Mouse (Mus musculus): ENCODE measurements around the gene Ccdc107. TPM values are rescaled to one million over a fixed set of nuclear protein-coding genes. Genes with fewer than 3 reads are reported as not detected.
"Not testable (repeated sequence)": the region's sequence is repeated elsewhere in the genome, so short reads cannot be mapped to it uniquely, and the experiment has no call there.

Gene Ccdc107
- total RNA-seq, 1 experiment from 2014 or later = 50.5 TPM

DNA sequence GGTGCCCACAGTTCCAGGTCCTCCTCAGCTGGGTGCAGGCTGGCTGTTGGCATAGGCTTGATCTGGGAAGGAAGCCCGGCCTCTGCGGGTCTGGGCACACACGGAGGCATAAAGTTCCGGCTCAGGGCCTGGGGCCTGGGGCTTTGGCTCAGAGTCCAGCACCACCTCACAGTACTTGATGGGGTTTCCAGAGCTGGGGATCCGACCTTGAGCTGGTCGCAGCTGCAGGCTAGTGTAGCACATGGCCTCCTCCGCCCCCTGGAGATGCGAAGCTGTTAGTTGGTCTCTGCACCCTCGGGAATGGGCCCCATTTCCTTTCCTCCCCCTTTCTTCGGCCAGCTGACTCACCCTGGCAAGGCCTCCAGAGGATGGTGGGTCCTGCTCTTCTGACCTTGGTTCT is 10.1 kb upstream of the Ccdc107 start:
- no peak for ATAC-seq (replicated peaks; ENCODE audit: low read depth, poor library complexity, severe bottlenecking)

DNA sequence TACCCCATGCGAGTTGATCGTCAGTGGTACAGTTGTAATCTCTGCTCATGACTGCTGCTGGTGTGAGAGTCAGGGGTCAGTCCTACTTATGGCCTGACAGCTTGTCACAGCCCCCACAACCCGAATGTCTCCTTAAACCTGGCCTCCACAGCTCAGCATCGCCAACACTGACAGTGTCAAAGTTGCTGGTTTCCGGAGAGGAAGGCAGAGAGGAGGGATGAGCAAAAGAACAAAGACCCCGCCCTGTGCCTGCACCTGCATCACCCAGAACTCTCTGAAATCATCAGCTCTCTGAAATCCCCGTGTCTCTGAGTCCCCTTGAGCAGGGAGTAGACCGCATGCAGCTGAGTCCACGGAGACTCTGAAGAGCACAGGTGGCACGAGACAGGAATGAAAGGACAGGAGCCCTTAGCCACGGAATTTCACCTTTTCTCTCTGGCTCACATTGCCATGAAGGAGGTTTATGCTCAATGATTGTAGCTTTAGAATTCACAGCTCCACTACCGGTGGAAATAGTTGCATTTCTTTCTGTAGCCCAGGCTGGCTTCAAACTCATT is 9.1 kb upstream of the Ccdc107 start, which contains the start of gene Sit1:
Gene Sit1 (minus strand): TSS at position 200 of the 557 bp plus-strand sequence.
- ATAC-seq (replicated peaks; ENCODE audit: low read depth, poor library complexity, severe bottlenecking) = no peak

DNA sequence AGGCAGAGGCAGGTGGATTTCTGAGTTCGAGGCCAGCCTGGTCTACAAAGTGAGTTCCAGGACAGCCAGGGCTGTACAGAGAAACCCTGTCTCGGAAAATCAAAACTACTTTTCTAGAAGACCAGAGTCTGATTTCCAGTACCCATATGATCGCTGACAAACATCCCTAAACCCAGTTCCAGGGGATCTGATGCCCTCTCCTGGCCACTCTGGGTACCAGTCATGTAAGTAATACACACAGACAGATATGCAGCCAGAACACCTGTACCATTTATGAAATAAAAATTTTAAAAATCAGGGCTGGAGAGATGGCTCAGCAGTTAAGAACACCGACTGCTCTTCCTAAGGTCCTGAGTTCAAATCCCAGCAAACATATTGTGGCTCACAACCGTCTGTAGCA is 7.0 kb upstream of the Ccdc107 start:
- ATAC-seq (replicated peaks; ENCODE audit: low read depth, poor library complexity, severe bottlenecking) = not testable (repeated sequence)

DNA sequence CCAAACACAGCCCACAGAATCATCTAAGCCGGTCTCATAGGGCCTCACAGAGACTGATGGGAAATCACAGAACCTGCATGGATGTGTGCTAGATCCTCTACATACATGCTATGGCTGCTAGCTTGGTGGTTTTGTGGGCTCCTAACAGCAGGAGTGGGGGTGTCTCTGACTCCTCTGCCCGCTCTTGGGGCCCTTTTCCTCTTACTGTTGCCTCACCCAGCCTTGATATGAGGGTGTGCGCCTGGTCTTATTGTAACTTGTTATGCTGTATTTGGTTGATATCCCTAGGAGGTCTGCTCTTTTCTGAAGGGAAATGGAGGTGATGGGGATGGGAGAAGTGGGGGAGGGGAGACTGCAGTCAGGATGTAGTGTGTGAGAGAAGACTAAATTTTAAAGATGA is 3.1 kb upstream of the Ccdc107 start:
- no peak for ATAC-seq (replicated peaks; ENCODE audit: low read depth, poor library complexity, severe bottlenecking)

DNA sequence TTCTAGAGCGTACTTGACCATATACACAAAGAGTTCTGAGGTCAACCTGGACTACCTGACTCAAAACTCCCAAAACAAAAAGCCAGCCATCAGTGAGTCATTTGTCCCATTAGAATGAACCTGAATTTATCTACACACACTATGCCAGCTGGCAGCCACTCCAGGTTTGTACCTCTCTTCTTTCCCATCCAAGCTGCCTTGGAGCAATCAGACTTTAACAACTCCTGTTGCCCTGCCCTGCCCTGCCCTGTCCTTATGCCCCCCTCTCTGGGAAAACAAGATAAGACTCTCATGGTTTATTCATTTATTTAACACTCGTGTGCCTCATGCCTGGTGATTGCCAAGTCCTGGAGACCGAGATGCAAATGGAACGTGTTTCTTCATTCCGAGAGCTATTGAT is 1.9 kb upstream of the Ccdc107 start:
- no peak for ATAC-seq (replicated peaks; ENCODE audit: low read depth, poor library complexity, severe bottlenecking)

DNA sequence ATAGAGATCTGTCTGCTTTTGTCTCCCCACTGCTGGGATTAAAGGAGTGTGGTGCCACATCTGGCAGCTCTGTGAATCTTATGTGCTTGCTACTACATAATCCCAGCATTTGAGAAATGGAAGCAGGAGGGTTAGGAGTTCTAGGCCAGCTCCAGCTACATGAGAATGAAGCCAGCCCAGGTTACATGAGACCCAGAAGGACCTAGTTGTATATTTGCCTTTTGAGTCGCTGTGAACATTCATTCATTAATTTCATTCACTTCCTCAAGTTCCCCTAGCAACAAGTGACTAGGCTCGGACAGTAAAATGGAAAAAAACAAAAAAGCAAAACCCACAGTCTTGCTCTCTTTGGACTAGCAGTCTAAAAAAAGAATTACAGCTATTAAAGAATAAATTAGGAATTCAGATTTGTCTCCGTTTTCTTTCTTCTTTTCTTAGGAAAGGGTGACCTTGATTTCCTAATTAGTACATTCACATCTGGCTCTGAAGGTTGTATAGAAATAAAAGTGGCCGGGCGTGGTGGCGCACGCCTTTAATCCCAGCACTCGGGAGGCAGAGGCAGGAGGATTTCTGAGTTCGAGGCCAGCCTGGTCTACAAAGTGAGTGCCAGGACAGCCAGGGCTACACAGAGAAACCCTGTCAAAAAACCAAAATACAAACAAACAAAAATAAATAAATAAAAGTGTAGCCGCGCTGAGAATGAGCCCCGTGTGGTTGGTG is 439 bp upstream of the Ccdc107 start:
- no peak for ATAC-seq (replicated peaks; ENCODE audit: low read depth, poor library complexity, severe bottlenecking)

DNA sequence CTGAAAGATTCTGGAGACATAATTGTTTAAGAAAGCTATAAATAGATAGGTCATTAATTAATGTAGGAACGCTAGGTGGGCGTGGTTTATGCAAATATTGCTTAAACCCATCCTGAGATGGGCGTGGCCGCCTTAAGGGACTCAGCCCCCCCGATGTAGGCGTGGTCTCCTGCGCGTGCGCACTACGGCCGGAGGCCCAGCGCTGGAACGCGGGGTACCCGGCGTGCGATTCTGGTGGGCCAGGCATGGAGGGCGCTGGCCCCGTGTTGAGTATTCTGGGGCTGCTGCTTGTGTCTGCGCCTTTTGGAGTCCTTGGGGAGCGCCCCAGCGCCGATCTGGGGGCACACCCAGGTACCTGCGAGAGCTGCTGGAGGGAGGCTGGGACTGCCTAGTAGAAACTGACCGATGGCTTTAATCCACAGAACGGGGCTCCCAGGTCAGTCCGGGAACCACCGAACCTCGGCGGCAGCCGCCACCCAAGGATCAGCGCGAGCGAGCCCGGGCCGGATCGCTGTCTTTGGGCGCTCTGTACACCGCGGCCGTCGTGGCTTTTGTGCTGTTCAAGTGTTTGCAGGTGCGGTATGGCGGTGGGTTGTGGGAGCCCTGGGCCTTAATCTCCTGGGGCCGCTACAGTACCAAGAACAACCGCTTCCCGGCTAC is 616 bp downstream of the Ccdc107 start:
- peak; percentile 77 for ATAC-seq (replicated peaks; ENCODE audit: low read depth, poor library complexity, severe bottlenecking)

DNA sequence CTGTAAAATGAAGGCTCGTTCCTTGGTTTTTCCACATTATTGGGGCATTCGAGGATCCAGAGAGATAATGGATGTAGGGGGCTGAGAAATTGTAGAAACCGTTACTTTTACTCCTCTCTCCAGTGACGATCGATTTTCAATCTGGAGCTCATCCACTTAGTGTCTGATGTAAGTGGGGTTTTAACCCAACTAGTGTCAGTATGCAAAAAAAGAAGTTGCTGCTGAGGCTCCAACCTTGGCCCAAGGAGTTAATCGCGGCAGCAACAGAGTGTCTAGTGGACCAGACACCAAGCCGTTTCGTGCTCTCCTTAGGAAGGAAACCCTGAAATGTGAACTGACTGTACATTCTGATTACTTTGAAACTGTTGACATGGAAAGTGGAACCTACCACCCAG is 1.1 kb downstream of the Ccdc107 start:
- ATAC-seq (replicated peaks; ENCODE audit: low read depth, poor library complexity, severe bottlenecking) = no peak

DNA sequence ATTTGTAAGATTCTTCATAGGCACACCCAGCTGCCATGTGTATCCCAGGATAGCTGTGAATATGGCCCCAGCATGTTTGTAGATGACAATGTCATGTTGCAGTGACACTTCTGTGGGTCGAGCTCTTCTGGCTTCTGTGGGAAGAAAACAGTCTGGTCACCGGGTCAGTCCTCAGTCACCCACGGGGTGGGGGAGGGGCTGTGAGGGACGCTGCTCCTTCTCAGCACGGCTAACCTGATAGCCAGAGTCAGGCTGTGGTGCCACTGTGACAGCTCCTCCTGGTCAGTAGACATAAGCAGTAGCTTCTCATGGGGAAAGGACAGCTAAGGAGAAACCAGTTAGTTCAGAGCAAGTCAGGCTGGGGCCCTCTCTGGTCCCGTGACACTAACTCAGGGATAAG is 3.9 kb downstream of the Ccdc107 start:
- ATAC-seq (replicated peaks; ENCODE audit: low read depth, poor library complexity, severe bottlenecking) = no peak

DNA sequence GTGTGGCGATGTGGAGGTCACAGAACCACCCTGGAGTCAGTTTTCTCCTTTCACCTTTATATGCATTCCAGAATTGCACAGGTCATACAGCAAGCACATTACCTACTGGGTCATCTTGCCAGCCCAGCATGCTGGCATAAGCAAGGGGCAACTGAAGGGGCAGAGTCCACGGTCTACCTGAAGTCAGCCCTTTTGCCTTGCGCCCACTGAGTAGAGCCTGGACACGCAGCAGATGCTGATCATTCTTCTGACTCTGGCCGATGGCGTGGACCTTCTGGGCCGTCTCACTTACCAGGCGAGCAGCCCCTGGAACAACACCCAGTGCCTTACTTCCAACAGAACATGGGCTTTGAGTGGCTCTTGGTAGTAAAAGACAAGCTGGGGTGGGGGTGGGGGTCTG is 4.7 kb downstream of the Ccdc107 start:
- no peak for ATAC-seq (replicated peaks; ENCODE audit: low read depth, poor library complexity, severe bottlenecking)

DNA sequence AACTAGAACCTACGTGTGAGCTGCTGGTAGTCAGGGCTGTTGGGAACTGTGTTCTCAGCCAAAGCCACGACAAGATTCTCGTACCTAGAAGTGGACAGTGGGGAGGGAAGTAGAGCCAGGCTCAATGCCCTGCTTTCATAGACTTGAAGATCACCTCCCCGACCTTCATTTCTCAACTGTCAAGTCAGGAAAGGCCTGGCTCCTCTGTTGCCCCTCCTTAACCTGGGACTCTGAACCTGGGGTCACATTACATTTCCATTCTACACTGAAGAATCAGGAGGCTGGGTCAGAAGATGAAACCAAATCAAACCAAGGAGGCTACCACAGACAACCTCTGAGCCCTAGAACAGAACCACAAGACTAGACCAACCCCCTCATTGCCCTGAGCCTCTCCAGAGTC is 5.2 kb downstream of the Ccdc107 start:
- ATAC-seq (replicated peaks; ENCODE audit: low read depth, poor library complexity, severe bottlenecking) = no peak

DNA sequence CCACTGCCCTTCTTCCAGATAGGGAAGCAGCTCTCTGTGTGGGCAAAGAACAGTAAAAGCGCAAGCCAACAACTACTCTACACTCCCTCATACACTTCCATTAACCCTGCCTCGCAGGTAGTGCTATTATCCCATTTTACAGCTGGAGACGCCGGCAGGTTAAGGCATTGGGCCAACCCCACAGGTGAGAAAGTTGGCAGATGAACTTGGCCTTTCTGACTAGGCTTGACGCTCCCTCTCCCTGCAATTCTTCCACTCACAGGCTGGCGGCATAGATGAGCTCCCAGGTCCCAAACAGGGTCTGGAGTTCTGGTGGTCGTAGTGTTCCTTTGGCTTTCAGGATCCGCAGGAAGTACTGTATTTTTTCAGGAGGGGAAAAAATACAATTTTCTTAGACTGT is 6.3 kb downstream of the Ccdc107 start:
- ATAC-seq (replicated peaks; ENCODE audit: low read depth, poor library complexity, severe bottlenecking) = peak; percentile 59

DNA sequence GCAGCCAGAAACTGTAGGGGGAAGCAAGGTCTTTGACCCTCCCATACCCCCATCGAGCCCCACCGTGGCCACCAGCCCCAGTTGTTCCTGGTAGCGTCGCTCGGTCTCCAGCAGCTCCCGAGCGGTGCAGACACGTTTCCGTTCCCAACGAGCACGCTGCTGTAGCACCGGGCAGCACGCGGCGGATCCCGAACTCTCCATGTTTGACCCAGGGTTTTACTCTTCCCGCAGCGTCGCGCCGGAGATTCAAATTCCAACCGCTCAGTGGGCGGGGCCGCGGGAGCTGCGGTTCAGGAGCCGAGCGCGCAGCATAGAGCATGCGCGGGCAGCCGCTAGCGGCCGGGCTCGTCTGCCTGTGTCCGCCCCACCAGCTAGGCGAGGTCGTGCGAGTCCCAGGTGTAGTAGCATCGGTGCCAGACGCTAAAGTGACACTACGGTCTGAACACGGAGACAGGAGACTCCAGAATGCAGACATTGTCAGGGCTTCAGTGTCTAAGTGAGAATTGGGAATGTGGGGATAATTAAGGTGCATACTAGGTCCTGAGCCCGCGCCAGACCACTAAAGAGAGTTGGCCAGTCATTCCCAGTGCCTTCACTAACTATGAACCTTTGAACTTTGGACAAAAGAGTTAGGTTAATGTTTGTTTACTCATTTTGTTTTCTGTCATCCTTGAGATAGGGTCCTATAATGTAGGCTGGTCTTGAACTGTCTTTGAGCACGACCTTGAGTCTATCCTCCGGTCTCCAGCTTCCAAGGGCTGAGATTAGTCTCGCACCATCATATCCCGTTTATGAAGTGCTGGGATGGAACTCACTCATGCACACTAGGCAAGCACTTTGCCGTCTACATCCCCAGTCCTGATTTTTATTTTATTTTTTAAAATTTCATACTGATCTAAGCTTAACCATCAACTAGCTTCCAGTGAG is 7.0 kb downstream of the Ccdc107 start, which contains the start of gene Arhgef39:
Gene Arhgef39 (minus strand): TSS at position 289 of the 927 bp plus-strand sequence.
- ATAC-seq (replicated peaks; ENCODE audit: low read depth, poor library complexity, severe bottlenecking) = peak; percentile 67

DNA sequence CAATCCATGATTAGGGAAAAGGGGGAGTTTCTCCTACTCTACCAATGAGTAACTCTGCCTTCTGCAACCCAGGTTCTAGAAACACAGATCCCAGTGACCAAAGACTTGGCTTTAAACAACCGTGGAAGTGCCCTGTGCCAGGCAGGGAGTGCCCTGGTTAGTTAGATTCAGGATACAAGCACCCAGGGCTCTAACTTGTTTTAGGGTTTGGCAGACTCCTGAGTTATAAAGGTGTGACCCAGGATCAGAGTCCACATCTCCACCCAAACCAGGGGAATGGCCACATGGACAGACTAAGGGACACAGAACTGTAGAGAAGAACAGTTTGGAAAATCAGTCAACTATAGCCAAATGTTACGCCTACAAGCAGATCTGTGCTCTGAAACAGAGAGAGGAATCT is 10.3 kb downstream of the Ccdc107 start:
- no peak for ATAC-seq (replicated peaks; ENCODE audit: low read depth, poor library complexity, severe bottlenecking)

DNA sequence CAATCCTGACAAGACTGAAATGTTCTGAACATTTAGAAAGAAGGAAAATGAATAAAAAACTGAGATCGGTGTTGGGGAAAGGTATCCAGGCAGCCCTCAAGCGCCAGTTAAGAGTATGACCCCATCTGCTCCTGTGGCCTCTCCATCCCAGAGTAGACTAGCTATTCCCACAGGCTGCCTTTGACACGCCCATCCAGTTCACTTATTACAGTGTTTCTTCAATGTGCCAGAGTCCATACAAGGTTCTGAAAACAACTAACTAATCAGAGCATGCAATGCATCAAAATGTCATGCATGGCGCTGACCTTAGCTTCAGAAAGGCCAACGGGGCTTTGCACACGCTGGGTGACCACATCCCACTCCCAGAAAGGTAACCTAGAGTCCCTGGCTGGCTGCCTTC is 10.8 kb downstream of the Ccdc107 start:
- no peak for ATAC-seq (replicated peaks; ENCODE audit: low read depth, poor library complexity, severe bottlenecking)

DNA sequence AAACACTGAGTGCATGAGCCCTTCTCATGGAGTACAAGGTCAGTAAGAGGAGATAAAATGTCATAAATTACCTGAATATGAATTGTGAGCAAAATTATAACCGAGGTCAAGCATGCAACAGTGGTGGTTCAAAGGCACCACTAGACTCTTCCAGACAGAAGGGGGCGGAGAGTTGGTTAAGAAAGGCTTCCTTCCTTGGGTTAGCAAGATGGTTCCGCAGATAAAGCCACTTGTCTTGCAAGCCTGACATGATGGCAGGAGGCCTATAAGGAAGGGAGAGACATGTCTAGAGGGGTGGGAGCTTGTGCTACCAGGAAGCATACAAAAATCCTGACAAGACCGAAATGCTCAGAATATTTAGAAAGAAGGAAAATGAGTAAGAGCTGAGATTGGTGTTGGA is 11.6 kb downstream of the Ccdc107 start:
- ATAC-seq (replicated peaks; ENCODE audit: low read depth, poor library complexity, severe bottlenecking) = peak; percentile 57

DNA sequence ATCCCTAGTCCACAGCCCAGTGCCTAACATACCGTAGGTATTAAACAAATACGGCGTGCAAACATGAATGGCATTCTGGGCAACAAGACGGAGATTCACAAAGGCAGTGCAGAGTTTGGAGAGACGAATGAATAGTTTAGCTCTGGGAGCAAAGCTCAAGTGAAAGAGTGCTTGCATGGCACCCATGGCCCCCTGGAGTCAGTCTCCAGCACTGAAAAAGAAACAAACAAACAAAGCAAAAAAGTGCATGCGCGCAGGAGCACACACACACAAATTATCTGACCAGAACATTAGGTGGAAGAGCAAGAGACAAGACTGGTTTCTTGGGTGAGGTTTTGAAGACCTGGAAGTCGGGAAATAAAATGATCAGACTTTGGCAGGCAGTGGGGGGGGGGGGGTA is 13.4 kb downstream of the Ccdc107 start:
- ATAC-seq (replicated peaks; ENCODE audit: low read depth, poor library complexity, severe bottlenecking) = no peak

DNA sequence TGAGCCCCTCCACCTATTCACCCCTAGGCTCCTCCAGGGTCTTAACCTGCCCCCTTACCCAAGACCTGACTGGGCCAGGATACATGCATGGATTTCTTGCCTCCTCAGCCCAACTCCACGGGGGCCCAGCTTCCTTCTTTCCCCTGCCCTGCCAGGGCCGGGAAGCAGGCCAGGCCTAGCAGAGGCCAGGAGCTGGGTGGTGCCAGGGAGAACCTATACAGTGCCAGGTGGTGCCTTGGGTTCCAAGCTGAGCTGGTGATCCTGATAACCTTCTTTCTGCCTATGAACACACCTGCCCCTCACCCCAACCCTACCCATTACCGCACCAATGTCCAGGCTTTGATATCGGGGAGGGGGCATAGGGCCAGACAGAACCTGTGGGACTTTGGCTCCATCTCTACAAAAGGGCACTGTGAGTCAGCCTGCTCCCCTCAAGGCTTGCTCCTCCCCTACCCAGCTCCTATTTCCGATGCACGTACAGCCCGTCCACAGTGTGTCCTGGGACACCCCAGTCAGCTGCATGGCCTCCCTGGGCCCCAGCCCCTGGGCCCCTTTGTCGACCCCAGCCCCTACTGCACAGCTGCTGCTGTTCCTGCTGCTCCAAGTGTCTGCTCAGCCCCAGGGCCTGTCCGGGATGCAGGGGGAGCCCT is 14.0 kb downstream of the Ccdc107 start, which contains the start of gene Car9:
Gene Car9 (plus strand): TSS at position 431 of the 650 bp plus-strand sequence.
- no peak for ATAC-seq (replicated peaks; ENCODE audit: low read depth, poor library complexity, severe bottlenecking)

DNA sequence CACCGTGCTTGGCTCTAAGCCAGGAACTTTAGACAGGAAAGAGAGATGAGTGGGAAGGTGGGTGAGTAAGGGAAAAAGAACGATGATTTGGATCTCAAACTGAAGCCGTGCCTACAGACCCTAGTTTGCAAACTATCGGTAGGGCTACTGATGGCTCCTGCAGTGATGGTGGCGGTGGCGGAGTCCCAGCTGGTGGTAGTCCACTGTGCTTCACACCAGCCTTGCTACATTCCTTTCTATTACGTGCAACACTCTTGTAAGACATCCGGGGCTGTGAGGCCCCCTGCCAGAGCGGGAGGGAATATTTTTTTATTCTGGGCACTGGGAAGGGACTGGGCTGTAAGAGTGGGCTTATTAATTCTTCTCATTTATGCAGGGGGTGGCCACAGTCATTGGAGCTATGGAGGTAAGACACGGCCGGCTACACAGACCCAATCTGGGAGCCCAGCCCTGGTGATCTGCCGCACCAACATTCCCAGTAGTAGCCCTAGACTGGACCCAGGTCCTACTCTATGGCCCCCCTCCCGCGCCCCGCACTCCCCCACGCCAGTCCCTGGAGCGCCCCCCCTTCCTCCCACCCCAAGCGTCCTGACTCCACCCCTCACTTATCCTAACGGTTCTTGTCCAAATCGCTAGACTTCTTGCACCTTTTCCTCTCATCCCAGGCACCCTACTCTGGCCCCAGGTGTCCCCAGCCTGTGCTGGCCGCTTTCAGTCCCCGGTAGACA is 15.4 kb downstream of the Ccdc107 start:
- no peak; the same call in 1 of the 2 replicates for ATAC-seq (replicated peaks; ENCODE audit: low read depth, poor library complexity, severe bottlenecking)

Data from common myeloid progenitor, adult 5-6 weeks (primary cell).